Mouse (Mus musculus) cortical plate, adult 2 months (tissue): ENCODE data around the gene Socs1.

ENCODE experiments used
- CTCF ChIP-seq: fragments of 200-500 bp; IDR thresholded peaks from 2 replicates; pipeline ENCODE4 v1.5.1; 2011; ENCODE audit warnings: mild to moderate bottlenecking, control low read depth, low read length; ENCODE audit not compliant: insufficient read depth; ENCODE audit errors: extremely low read depth
- POLR2A ChIP-seq: fragments of 200-500 bp; IDR thresholded peaks from 2 replicates; pipeline ENCODE4 v1.6.1; 2011; ENCODE audit warnings: mild to moderate bottlenecking, low read length, control low read depth; ENCODE audit not compliant: insufficient read depth; ENCODE audit errors: extremely low read depth

DNA sequence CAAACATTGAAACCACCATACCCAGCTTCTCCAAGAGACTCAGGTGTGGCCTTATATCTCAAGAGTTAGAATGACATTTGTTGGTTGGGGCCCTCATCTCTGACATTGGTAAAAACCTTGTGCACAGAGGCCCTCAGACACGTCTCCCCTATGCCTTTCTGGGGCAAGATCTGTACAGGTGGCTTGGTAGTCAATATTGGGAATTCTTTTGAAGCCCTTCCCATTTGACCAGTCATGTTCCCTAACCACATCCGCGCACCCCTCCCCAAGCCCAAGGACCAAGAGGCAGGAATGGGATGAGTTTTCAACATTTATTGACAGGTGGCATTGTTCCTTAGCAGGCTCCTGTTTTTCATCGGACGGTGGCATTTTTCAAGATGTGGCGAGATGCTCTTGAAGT lies 10.7 kb upstream of the Socs1 start, which contains the start of gene Prm2:
- TF ChIP-seq CTCF (no peak), POLR2A (no peak)
